Mouse (Mus musculus) midbrain, postnatal 0 days (tissue): ENCODE measurements at regions not wholly inside any gene's neighbourhood (a gene's known extent, or its start where the extent isn't known, plus 50 kb on each side); places are given as distances from the start of the nearest gene placed in this dataset.

ENCODE experiments used
- ATAC-seq: fragments of 200-750 bp; cut with Nextera tagmentation; 2 replicates; pipeline ENCODE4 v1.8.0; 2017; ENCODE audit warnings: moderate number of reproducible peaks, mild to moderate bottlenecking, moderate TSS enrichment, moderate library complexity; ENCODE audit not compliant: low FRiP score
- DNase-seq: peaks from one replicate; pipeline ENCODE4 v3.0.0-alpha.2; 2015; ENCODE audit warnings: low spot score
- H3K27ac ChIP-seq: fragments of 300-500 bp; sonication (generic); 2 replicates; pipeline ENCODE4 v1.5.1; 2014; ENCODE audit warnings: low read depth, mild to moderate bottlenecking, low read length, mixed read lengths
- H3K27me3 ChIP-seq: fragments of 300-500 bp; sonication (generic); 2 replicates; pipeline ENCODE4 v1.6.1; 2014; ENCODE audit warnings: low read length, control low read depth, mixed read lengths; ENCODE audit not compliant: insufficient read depth
- H3K36me3 ChIP-seq: fragments of 300-500 bp; sonication (generic); 2 replicates; pipeline ENCODE4 v1.6.1; 2014; ENCODE audit warnings: low read length, control low read depth, mixed read lengths; ENCODE audit not compliant: insufficient read depth
- H3K4me1 ChIP-seq: fragments of 300-500 bp; sonication (generic); 2 replicates; pipeline ENCODE4 v1.6.1; 2014; ENCODE audit warnings: mild to moderate bottlenecking, control low read depth, antibody characterized with exemption, low read length, mixed read lengths; ENCODE audit not compliant: insufficient read depth
- H3K4me2 ChIP-seq: fragments of 300-500 bp; sonication (generic); 2 replicates; pipeline ENCODE4 v1.6.1; 2014; ENCODE audit warnings: low read depth, mild to moderate bottlenecking, low read length, mixed read lengths; ENCODE audit not compliant: poor library complexity, severe bottlenecking
- H3K4me3 ChIP-seq: fragments of 300-500 bp; sonication (generic); 2 replicates; pipeline ENCODE4 v1.5.1; 2014; ENCODE audit warnings: low read depth, mild to moderate bottlenecking, low read length, moderate library complexity
- H3K9ac ChIP-seq: fragments of 300-500 bp; sonication (generic); replicated peaks from 2 replicates; pipeline ENCODE4 v1.6.1; 2014; ENCODE audit warnings: mild to moderate bottlenecking, low read length, moderate library complexity, mixed read lengths; ENCODE audit not compliant: poor library complexity, severe bottlenecking
- H3K9me3 ChIP-seq: fragments of 300-500 bp; sonication (generic); 2 replicates; pipeline ENCODE4 v1.6.1; 2016; ENCODE audit warnings: low read length, control low read depth
- CTCF ChIP-seq: IDR thresholded peaks from 2 replicates; pipeline ENCODE4 v1.5.1; 2016; ENCODE audit warnings: antibody characterized with exemption, mild to moderate bottlenecking
- WGBS: fragments of 180-500 bp; shearing (Covaris S2); extraction: QIAGEN DNeasy Blood & Tissue Kit; methylation state at CpG from one replicate; pipeline ENCODE4 v1.1.7; 2014; 5-methylcytosine and 5-hydroxymethylcytosine counted together

DNA sequence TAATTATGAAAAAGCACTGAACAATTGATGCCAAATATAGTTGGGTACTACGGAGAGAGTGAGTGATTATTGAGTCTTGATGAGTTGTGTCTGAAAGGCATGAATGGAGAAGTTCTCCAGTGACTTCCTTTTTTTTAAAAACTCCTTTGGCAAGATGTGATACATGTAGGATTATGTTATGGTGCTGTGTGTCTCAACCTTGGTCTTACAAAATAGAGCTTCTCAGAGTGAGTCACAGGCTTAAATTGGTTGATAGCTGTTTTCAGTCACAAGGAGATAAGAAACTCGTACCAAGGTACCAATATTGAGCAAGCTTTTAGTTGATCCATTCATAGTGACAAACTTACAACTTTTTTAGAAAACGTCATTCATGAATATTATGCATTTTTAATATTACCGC is 95.7 kb upstream of the Htr1f start:
- no peak for TF ChIP-seq CTCF
- Histone ChIP-seq H3K4me1 (no peaks in the 10 kb centered on the region), H3K27me3 (no peaks in the 10 kb centered on the region), H3K4me2 (no peak overlapping the region), H3K4me3 (no peak overlapping the region), H3K9ac (no peak overlapping the region), H3K9me3 (no peaks in the 10 kb centered on the region), H3K27ac (no peak overlapping the region), H3K36me3 (no peaks in the 10 kb centered on the region)
- DNase-seq = no peak
- no peak for ATAC-seq
- 87% methylated on average over 4 of the region's 4 CpGs for WGBS

- Histone ChIP-seq H3K4me3 (no peak overlapping the region), H3K9me3 (no peaks in the 10 kb centered on the region), H3K27me3 (no peaks in the 10 kb centered on the region), H3K9ac (no peak overlapping the region), H3K4me2 (no peak overlapping the region), H3K36me3 (no peaks in the 10 kb centered on the region), H3K4me1 (no peaks in the 10 kb centered on the region), H3K27ac (no peak overlapping the region)
- ATAC-seq = no peak
- no peak for DNase-seq
- 96% methylated on average over 3 of the region's 3 CpGs for WGBS
- no peak for TF ChIP-seq CTCF
Measured at GRCm38 (mm10) chr16:65197203-65197844, 91.7 kb upstream of the Htr1f start.

DNA sequence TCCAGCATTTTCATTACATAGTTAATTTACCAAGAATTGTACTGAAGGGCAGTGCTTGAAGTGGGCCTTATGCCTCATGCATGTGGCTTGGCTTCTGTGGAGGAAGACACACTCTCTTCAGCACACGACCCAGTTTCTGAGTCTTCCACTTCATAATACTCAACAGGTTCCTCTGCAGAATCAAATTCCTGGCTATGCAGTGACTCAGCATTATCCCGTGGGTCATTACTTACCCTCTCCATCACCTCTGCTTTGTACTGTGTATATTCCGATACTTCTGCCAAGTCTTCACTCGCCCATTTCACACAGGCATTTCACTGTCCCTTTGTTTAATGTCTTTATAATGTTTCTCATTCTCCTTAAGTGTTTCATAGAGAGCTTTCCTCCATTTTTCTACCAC is 90.1 kb upstream of the Htr1f start:
- Histone ChIP-seq H3K27ac (no peak overlapping the region), H3K9ac (no peak overlapping the region), H3K4me1 (no peaks in the 10 kb centered on the region), H3K36me3 (no peaks in the 10 kb centered on the region), H3K4me3 (no peak overlapping the region), H3K27me3 (no peaks in the 10 kb centered on the region), H3K4me2 (no peak overlapping the region), H3K9me3 (no peaks in the 10 kb centered on the region)
- TF ChIP-seq CTCF = no peak
- WGBS = 78% methylated on average over 4 of the region's 4 CpGs
- no peak for ATAC-seq
- no peak for DNase-seq

DNA sequence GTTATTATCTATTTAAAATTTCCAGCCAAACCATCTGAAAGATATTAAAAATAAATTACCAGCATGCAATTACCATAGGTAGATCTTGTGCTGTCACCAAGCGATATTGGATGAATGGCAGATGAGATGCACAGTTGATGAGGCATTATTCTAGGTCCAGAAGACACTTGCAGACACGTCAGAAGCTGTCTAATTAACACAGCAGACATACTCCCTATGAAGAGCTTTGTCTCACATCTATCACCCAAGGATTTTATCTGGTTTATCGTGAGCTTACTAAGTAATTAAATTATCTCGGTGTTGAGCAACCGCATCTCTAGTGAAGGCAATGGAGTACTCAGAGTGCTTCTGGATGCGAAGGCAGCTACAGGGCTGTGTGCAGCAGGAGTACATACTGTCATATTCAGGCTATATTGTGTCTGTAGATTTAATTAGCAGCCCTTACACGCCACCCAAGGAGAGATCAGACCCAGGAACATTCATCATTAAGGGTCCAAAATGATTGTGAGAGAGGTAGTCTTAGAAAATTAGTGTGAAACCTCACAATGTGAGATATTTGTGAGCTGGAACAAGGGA is 86.0 kb upstream of the Htr1f start:
- H3K27me3 ChIP-seq = no peaks in the 10 kb centered on the region
- TF ChIP-seq CTCF = no peak
- H3K9ac ChIP-seq = no peak overlapping the region
- H3K4me3 ChIP-seq = no peak overlapping the region
- H3K27ac ChIP-seq = no peak overlapping the region
- H3K9me3 ChIP-seq = no peaks in the 10 kb centered on the region
- no peak overlapping the region for H3K4me2 ChIP-seq
- no peaks in the 10 kb centered on the region for H3K36me3 ChIP-seq
- DNase-seq (peak; percentile 20), ATAC-seq (no peak)
- WGBS = 67% methylated on average over 7 of the region's 7 CpGs
- H3K4me1 ChIP-seq = no peaks in the 10 kb centered on the region

- no peak for DNase-seq
- no peaks in the 10 kb centered on the region for H3K9me3 ChIP-seq
- no peak for TF ChIP-seq CTCF
- no peaks in the 10 kb centered on the region for H3K27me3 ChIP-seq
- no peak overlapping the region for H3K4me3 ChIP-seq
- H3K4me2 ChIP-seq = no peak overlapping the region
- H3K36me3 ChIP-seq = no peaks in the 10 kb centered on the region
- no peak overlapping the region for H3K9ac ChIP-seq
- H3K27ac ChIP-seq = no peak overlapping the region
- H3K4me1 ChIP-seq = no peaks in the 10 kb centered on the region
- WGBS = 62% methylated on average over 3 of the region's 3 CpGs
- no peak for ATAC-seq
Measured at GRCm38 (mm10) chr16:65174561-65174960, 68.9 kb upstream of the Htr1f start.

GRCm38 (mm10) chr16:65167151-65167550 is 61.5 kb upstream of the Htr1f start:
- DNase-seq (no peak), ATAC-seq (no peak)
- Histone ChIP-seq H3K9ac (no peak overlapping the region), H3K4me1 (no peaks in the 10 kb centered on the region), H3K4me2 (no peak overlapping the region), H3K4me3 (no peak overlapping the region), H3K27ac (no peak overlapping the region), H3K36me3 (no peaks in the 10 kb centered on the region), H3K27me3 (no peaks in the 10 kb centered on the region), H3K9me3 (no peaks in the 10 kb centered on the region)
- WGBS = 65% methylated on average over 6 of the region's 6 CpGs
- TF ChIP-seq CTCF = no peak
